In the genomic region with DNA sequence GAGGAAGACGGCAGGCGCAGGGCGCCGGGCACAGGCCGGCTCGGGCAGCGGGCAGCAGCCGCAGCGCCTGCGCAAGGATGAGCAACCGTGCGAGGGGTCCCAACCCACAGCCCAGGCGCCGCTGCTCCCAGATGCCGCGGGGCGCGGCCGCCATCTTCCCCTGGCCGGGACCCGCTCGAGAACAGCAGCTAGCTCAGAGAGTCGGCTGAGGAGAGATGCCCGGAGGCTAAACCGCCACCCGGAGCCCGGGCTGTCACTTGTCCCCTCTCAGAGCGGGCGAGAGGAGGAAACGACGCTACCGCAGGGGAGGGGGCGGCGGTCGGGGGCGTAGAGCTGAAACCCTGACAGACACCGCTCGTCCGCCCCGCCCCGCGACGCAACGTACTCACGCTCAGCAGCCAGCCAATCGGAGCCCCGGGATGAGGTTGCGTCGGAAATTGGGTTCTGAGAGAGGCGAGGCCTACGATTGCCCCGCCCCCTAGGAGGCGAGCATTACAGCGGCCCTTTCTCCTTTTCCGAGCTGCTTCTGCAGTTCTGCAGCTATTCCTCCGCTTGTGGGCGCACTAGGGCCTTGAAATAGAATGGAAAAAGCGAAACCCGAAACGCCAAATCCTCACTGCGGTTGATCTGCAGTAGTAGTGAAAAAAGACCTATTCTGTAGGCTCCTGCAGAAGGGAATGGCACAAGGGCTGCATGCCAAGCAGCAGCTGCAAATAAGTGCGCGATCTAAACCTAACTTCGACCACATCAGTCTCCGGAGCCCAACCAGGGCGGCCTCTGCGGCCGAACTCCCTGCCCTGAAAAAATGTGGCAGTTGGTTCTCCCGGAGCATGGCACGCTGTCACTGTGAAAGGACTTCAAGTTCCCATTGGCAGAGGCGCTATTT, we compare ENCODE assay signal across 8 mouse cellular contexts. TPM values are rescaled to one million over a fixed set of nuclear protein-coding genes. Genes with fewer than 3 reads are reported as not detected.
DNase-seq lines count a peak whose midpoint lies in the region; ATAC-seq and TF ChIP-seq lines count a peak whose summit lies in the region.

A gene (minus strand): TSS at position 381 of the 886 bp plus-strand sequence.

- no peaks in the 10 kb centered on the region for H3K36me3 ChIP-seq in hindbrain, postnatal 0 days (ENCODE audit: insufficient read depth, low read length)

- ATAC-seq in common myeloid progenitor, adult 5-6 weeks (replicated peaks; ENCODE audit: low read depth, poor library complexity, severe bottlenecking) = peak; percentile 96
- peak; percentile 99 for ATAC-seq in hindbrain, postnatal 0 days
- peak; percentile 94 for ATAC-seq in megakaryocyte, adult 5-6 weeks (ENCODE audit: poor library complexity, severe bottlenecking)

- peak within 1 kb of the TSS; percentile 90 for H3K9ac ChIP-seq in hindbrain, postnatal 0 days (replicated peaks; ENCODE audit: low read length)

- H3K4me2 ChIP-seq in hindbrain, postnatal 0 days (ENCODE audit: low read depth, low read length) = peak within 1 kb of the TSS; percentile 59

- peak; percentile 82 for TF ChIP-seq CTCF in gastrocnemius, adult 2 months (IDR thresholded peaks at IDR 0.05)
- TF ChIP-seq CTCF in hindbrain, postnatal 0 days (IDR thresholded peaks at IDR 0.05; ENCODE audit: low read depth) = peak; percentile 90
- peak; percentile 78 for TF ChIP-seq CTCF in left cerebral cortex, adult 2 months (IDR thresholded peaks at IDR 0.05)

- peak within 1 kb of the TSS; percentile 99 for H3K4me3 ChIP-seq in gastrocnemius, adult 2 months
- peak within 1 kb of the TSS; percentile 89 for H3K4me3 ChIP-seq in hindbrain, postnatal 0 days (ENCODE audit: low read length)
- peak within 1 kb of the TSS; percentile 87 for H3K4me3 ChIP-seq in left cerebral cortex, adult 2 months

- H3K9me3 ChIP-seq in hindbrain, postnatal 0 days (ENCODE audit: low read length) = no peaks in the 10 kb centered on the region

- peaks cover 4% of the 10 kb centered on the region for H3K4me1 ChIP-seq in hindbrain, postnatal 0 days (ENCODE audit: insufficient read depth, low read length)

- H3K27me3 ChIP-seq in hindbrain, postnatal 0 days (ENCODE audit: insufficient read depth, low read length) = no peaks in the 10 kb centered on the region

- peak; percentile 99 for DNase-seq in ZHBTc4 (ENCODE audit: low read depth, low spot score)
- peak; percentile 99 for DNase-seq in gastrocnemius, adult 2 months
- DNase-seq in hindbrain, postnatal 0 days (ENCODE audit: low spot score) = peak; percentile 100
- DNase-seq in left cerebral cortex, adult 2 months (ENCODE audit: extremely low spot score in 1 of 2, low spot score in 2 of 2) = peak; percentile 98 to 99
- peak; percentile 99 to 100 for DNase-seq in right cerebral cortex, adult 2 months (ENCODE audit: low spot score in 2 of 2)
- peak; percentile 99 for DNase-seq in urinary bladder, postnatal 14 days (ENCODE audit: low spot score)

- H3K27ac ChIP-seq in gastrocnemius, adult 2 months = peak within 1 kb of the TSS; percentile 97
- H3K27ac ChIP-seq in hindbrain, postnatal 0 days = peak within 1 kb of the TSS; percentile 99
- peak within 1 kb of the TSS; percentile 99 for H3K27ac ChIP-seq in left cerebral cortex, adult 2 months

- intact Hi-C loops in gastrocnemius, adult 2 months (cut with DNase I) = loop anchor here (2.0 kb wide), 1 partner anchor 171 kb away; no protein-coding TSS in a partner anchor
- intact Hi-C loops in left cerebral cortex, adult 2 months (cut with DNase I) = loop anchor here (1.0 to 5.0 kb wide), 5 partner anchors 86 to 171 kb away; a partner anchor contains a TSS

- WGBS in hindbrain, postnatal 0 days = under 1% methylated on average over 67 of the region's 71 CpGs

RNA-seq across cellular contexts. Expression of the gene that starts here (rescaled TPM):
- 15.1 and 20.4 TPM in 2 replicates for total RNA-seq in common myeloid progenitor, adult 5-6 weeks (2017)
- 1 to 10 TPM; 5.4 to 5.8 TPM for total RNA-seq in gastrocnemius, adult 2 months (2021)
- total RNA-seq in hindbrain, postnatal 0 days (2014; rRNA removed) = 32.1 and 35.7 TPM in 2 replicates
- polyA plus RNA-seq in hindbrain, postnatal 0 days (2015; fragmentation: Nextera tagmentation; extraction: Ambion mirVana) = 15.6 and 16.9 TPM in 2 replicates
- total RNA-seq in left cerebral cortex, adult 2 months (2021) = 10 to 100 TPM; 29.3 to 31.6 TPM
- 8.5 and 12.9 TPM in 2 replicates for total RNA-seq in megakaryocyte, adult 5-6 weeks (2015)
- 16.0 and 19.8 TPM in 2 replicates for total RNA-seq in megakaryocyte, adult 5-6 weeks (2017)

Comparison
In these comparisons a context has a peak if more than half of its experiments do, and no peak if none do; other contexts are left out.
1. Peak in every context shown above with its lines: DNase-seq, ATAC-seq, H3K4me3 ChIP-seq and H3K27ac ChIP-seq.